ENCODE assay signal across 8 mouse cellular contexts in genomic region chr5:21054472-21055070, GRCm38 (mm10). TPM values are rescaled to one million over a fixed set of nuclear protein-coding genes. Genes with fewer than 3 reads are reported as not detected.
DNase-seq lines count a peak whose midpoint lies in the region; ATAC-seq lines count a peak whose summit lies in the region.

No protein-coding gene starts in this region.

- H3K4me2 ChIP-seq in hindbrain, embryonic 15.5 days = peak overlapping the region; percentile 58

- peak overlapping the region; percentile 77 for H3K4me3 ChIP-seq in hindbrain, embryonic 15.5 days

- WGBS in hindbrain, embryonic 15.5 days = under 1% methylated on average over 20 of the region's 20 CpGs

- H3K27ac ChIP-seq in hindbrain, embryonic 15.5 days (replicated peaks) = peak overlapping the region; percentile 99

- peak overlapping the region; percentile 94 for H3K9ac ChIP-seq in hindbrain, embryonic 15.5 days

- peak; percentile 4; the same call in 1 of the 2 replicates for ATAC-seq in hindbrain, embryonic 15.5 days (ENCODE audit: low FRiP score, low read depth)

- no peaks in the 10 kb centered on the region for H3K9me3 ChIP-seq in hindbrain, embryonic 15.5 days

- no peaks in the 10 kb centered on the region for H3K27me3 ChIP-seq in hindbrain, embryonic 15.5 days

- H3K4me1 ChIP-seq in hindbrain, embryonic 15.5 days (replicated peaks) = peaks cover 34% of the 10 kb centered on the region

- no peaks in the 10 kb centered on the region for H3K36me3 ChIP-seq in hindbrain, embryonic 15.5 days

- peak; percentile 82 to 96 for DNase-seq in adrenal gland, adult (ENCODE audit: inconsistent age in 2 of 2, low spot score in 1 of 2)
- peak; percentile 36 to 38 for DNase-seq in cerebellum, postnatal 36 days
- peak; percentile 85 for DNase-seq in gastrocnemius, adult 18-20 months (ENCODE audit: low spot score)
- DNase-seq in layer of hippocampus, postnatal 36 days = peak; percentile 44 to 59
- peak; percentile 87 to 88 for DNase-seq in lung, postnatal 4 days
- peak; percentile 72 for DNase-seq in right cerebral cortex, postnatal 10 days (ENCODE audit: low spot score in 2 of 2)
- DNase-seq in urinary bladder, postnatal 14 days (ENCODE audit: low spot score) = peak; percentile 84

RNA-seq across cellular contexts. Expression of gene Ptpn12, which starts 1.1 kb away (rescaled TPM):
- total RNA-seq in gastrocnemius, adult 18-20 months (2021) = 10 to 100 TPM; 13.1 to 19.5 TPM
- 23.2 and 24.3 TPM in 2 replicates for polyA plus RNA-seq in hindbrain, embryonic 15.5 days (2015; fragmentation: Nextera tagmentation; extraction: Ambion mirVana)
- total RNA-seq in layer of hippocampus, postnatal 36 days (2021) = 10 to 100 TPM; 41.3 to 45.4 TPM

Comparison
In these comparisons a context has a peak if more than half of its experiments do, and no peak if none do; other contexts are left out.
1. Peak in every context shown above with its lines: DNase-seq, ATAC-seq, H3K4me3 ChIP-seq and H3K27ac ChIP-seq.
2. DNase-seq: peak in every context shown above with its lines; median percentile 89 in adrenal gland, adult; 88 in lung, postnatal 4 days; 85 in gastrocnemius, adult 18-20 months; 84 in urinary bladder, postnatal 14 days; 72 in right cerebral cortex, postnatal 10 days; 52 in layer of hippocampus, postnatal 36 days; 37 in cerebellum, postnatal 36 days.